Mouse (Mus musculus): ENCODE data around the gene Dnajb1.

The Dnajb1 gene

DNA sequence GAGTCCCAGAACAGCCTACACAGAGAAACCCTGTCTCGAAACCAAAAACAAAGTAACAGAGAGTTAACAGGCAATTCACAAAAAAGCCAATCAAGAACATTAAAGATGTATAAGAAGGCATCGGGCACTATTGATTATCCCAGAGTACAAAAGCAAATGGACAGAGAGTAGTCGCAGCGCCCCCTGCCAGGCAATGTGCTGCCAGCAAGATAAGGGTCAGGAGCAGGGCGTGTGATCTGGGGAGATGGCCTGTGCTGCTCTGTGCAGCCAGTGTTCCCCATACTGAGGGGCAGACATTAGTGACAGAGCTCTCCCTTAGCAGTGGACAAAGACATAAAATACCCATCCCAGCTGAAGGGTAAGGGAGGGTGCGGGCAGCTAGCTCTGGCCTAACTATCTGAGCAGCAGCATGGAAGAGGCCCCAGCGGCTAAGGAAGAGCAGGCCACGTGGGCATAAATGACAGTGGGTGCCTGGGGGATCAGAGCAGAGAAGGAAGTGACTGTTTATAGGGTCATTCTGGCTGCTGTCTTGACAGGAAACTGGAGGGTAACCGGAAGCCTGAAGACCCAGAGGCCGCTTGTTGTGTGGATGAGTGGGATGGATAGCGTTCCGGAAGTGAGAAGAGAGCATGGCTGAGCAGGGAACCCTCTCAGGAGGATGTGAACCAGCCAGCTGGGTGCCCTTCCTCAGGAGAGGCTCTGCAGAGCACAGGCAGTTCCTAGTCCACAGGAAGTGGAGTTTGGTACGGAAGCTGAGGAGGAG, 48.7 kb downstream of the Dnajb1 start:
- no peak for DNase-seq

DNA sequence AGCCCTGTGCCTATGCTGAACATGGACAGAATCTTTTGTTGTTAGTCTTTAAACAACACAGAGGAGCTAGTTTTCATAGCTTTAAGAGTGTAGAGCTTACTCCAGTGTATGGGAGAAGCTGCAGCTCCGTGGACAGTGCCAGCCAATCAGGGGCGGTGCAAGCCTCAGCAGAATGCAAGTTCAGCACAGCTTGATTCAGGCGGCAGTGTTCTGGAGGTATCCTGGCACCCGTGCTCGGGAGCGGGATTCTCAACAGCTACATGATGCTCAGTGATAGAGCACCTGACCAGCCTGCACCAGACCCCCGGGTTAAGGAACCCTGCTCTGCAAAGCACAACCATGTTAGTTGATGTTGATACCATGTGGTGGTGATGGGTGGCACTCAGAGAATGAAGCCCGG, 52.6 kb downstream of the Dnajb1 start:
- DNase-seq: no peak

DNA sequence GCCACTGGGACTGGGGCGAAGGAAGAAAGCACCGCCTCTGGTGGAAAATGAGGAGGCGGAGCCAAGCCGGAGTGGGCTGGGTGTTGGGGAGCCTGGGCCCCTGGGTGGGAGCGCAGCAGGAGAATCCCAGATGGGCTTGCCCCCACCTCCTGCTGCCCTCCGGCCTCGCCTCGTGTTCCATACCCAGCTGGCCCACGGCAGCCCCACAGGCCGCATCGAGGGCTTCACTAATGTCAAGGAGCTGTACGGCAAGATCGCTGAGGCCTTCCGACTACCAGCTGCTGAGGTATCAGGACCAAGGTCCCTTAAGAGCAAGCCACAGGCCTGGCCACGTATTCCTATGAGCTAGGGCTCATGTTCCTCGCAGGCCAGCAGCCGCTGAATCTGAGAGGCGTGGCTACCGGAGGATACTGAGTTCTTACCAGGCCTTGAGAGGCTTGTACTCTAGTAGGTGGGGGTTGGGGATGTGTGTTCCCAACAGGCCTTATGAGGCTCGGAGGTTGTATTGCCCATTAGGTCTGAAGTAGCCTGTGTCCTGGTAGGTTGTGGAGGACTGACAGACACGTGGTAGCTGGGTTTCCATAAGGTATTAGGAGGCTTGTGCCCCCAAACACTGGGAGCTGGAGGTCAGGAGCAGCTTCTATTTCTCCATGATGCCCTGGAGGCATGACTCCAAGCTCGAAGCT, 53.1 kb downstream of the Dnajb1 start:
- DNase-seq: no peak
